Mouse (Mus musculus) lung, postnatal 0 days (tissue): Measurements from ENCODE around the gene Slc22a3. TPM values are rescaled to one million over a fixed set of nuclear protein-coding genes. Genes with fewer than 3 reads are reported as not detected.

Experiments used
- ATAC-seq: fragments of 200-750 bp; cut with Nextera tagmentation; 2 replicates; pipeline ENCODE4 v1.8.0; 2017; ENCODE audit warnings: moderate library complexity
- DNase-seq: peaks from one replicate; pipeline ENCODE4 v3.0.0-alpha.2; 2016; ENCODE audit warnings: low spot score
- H3K27ac ChIP-seq: fragments of 300-500 bp; sonication (generic); 2 replicates; pipeline ENCODE4 v1.5.1; 2014; ENCODE audit warnings: antibody characterized with exemption, mild to moderate bottlenecking, low read length, mixed read lengths
- H3K27me3 ChIP-seq: fragments of 300-500 bp; sonication (generic); replicated peaks from 2 replicates; pipeline ENCODE4 v1.6.1; 2014; ENCODE audit warnings: low read length, mixed read lengths; ENCODE audit not compliant: insufficient read depth
- H3K36me3 ChIP-seq: fragments of 300-500 bp; sonication (generic); 2 replicates; pipeline ENCODE4 v1.6.1; 2014; ENCODE audit warnings: low read length, mixed read lengths; ENCODE audit not compliant: insufficient read depth
- H3K4me1 ChIP-seq: fragments of 300-500 bp; sonication (generic); 2 replicates; pipeline ENCODE4 v1.6.1; 2014; ENCODE audit warnings: antibody characterized with exemption, low read depth, low read length, mixed read lengths; ENCODE audit not compliant: insufficient read depth
- H3K4me2 ChIP-seq: fragments of 300-500 bp; sonication (generic); replicated peaks from 2 replicates; pipeline ENCODE4 v1.6.1; 2014; ENCODE audit warnings: low read depth, mild to moderate bottlenecking, low read length, moderate library complexity, mixed read lengths
- H3K4me3 ChIP-seq: fragments of 300-500 bp; sonication (generic); 2 replicates; pipeline ENCODE4 v1.5.1; 2014; ENCODE audit warnings: low read depth, low read length
- H3K9ac ChIP-seq: fragments of 300-500 bp; sonication (generic); replicated peaks from 2 replicates; pipeline ENCODE4 v1.6.1; 2014; ENCODE audit warnings: low read depth, mild to moderate bottlenecking
- H3K9me3 ChIP-seq: fragments of 300-500 bp; sonication (generic); 2 replicates; pipeline ENCODE4 v1.6.1; 2016; ENCODE audit warnings: low read length, mixed read lengths
- CTCF ChIP-seq: IDR thresholded peaks from 2 replicates; pipeline ENCODE4 v1.5.1; 2016; ENCODE audit warnings: antibody characterized with exemption, mild to moderate bottlenecking
- EP300 ChIP-seq: IDR thresholded peaks from 2 replicates; pipeline ENCODE4 v1.6.1; 2016; ENCODE audit warnings: antibody characterized with exemption, mild to moderate bottlenecking, control low read depth
- WGBS: fragments of 180-500 bp; shearing (Covaris S2); extraction: QIAGEN DNeasy Blood & Tissue Kit; methylation state at CpG from one replicate; pipeline ENCODE4 v1.1.7; 2014; 5-methylcytosine and 5-hydroxymethylcytosine counted together
- polyA plus RNA-seq: library from polyadenylated mRNA; unstranded; fragments of >200 nt; fragmentation: Nextera tagmentation; extraction: Ambion mirVana; gene quantifications from 2 replicates; pipeline ENCODE4 v1.2.1, GENCODE M21; 2015

Gene Slc22a3
- polyA plus RNA-seq, 1 experiment from 2014 or later: 1.9 TPM

GRCm38 (mm10) chr17:12474509-12475083 lies 32.9 kb downstream of the Slc22a3 start:
- Histone ChIP-seq H3K4me1 (no peaks in the 10 kb centered on the region), H3K4me3 (no peak overlapping the region), H3K9ac (no peak overlapping the region), H3K27ac (no peak overlapping the region; the same call in 1 of the 2 replicates), H3K9me3 (no peaks in the 10 kb centered on the region), H3K27me3 (no peaks in the 10 kb centered on the region), H3K4me2 (no peak overlapping the region), H3K36me3 (no peaks in the 10 kb centered on the region)
- no peak for ATAC-seq
- DNase-seq: no peak
- TF ChIP-seq CTCF (no peak), EP300 (no peak)
- 63% methylated on average over 3 of the region's 3 CpGs for WGBS

DNA sequence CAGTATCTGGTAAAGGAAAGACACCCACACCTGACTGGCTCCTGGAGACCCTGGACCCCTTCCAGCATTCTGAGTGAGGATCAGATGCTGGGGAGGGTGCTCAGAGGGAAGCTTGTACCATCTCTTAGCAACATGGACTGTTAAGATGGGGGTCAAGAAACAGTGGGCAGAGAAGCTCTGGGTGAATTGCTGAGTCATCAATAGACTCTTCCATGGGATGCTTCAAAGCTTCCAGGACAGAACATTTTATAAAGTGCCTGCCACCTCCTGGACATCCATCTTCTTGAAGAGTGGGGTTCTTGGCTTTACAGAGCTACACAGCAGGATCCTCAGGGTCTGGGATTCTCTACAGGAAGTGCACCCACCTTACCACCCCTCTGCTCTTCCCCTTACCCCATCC lies 35.0 kb downstream of the Slc22a3 start:
- Histone ChIP-seq H3K27ac (no peak overlapping the region), H3K4me3 (no peak overlapping the region), H3K4me1 (no peaks in the 10 kb centered on the region), H3K9me3 (no peaks in the 10 kb centered on the region), H3K36me3 (no peaks in the 10 kb centered on the region), H3K4me2 (no peak overlapping the region), H3K9ac (no peak overlapping the region), H3K27me3 (no peaks in the 10 kb centered on the region)
- TF ChIP-seq CTCF (no peak), EP300 (no peak)
- ATAC-seq: no peak
- DNase-seq: no peak

- Histone ChIP-seq H3K4me2 (no peak overlapping the region), H3K36me3 (no peaks in the 10 kb centered on the region), H3K9me3 (no peaks in the 10 kb centered on the region), H3K4me1 (no peaks in the 10 kb centered on the region), H3K27ac (no peak overlapping the region), H3K4me3 (no peak overlapping the region), H3K27me3 (no peaks in the 10 kb centered on the region), H3K9ac (no peak overlapping the region)
- DNase-seq (no peak), ATAC-seq (no peak)
- no peak for TF ChIP-seq CTCF
- no peak for TF ChIP-seq EP300
- 71% methylated on average over 5 of the region's 5 CpGs for WGBS
These were observed 38.8 kb downstream of the Slc22a3 start for GRCm38 (mm10) chr17:12468745-12469144.

DNA sequence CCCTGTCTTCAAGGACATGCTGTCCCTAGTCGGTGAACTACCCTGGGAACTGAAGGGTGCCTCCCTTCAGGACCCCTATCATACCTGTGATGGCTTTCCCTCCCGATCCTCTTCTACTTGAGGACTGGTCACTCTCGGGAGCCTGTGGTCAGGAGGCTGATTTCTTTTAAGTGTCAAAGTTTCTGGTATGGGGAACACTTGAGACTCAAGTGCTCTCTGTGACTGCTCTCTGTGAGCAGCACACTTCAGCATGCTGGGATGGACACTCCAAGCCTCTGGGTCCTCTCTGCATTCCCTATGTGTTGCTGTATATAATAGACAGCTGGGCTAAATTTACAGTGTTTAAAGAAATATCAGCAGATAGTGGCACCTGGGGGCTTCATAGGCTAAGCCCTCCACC lies 39.9 kb downstream of the Slc22a3 start:
- 0 out of 2 replicates have a peak, but pooled peaks have one; percentile 23 for TF ChIP-seq EP300
- no peak for TF ChIP-seq CTCF
- H3K27ac ChIP-seq: no peak overlapping the region
- no peak overlapping the region for H3K4me3 ChIP-seq
- no peaks in the 10 kb centered on the region for H3K27me3 ChIP-seq
- H3K4me1 ChIP-seq: no peaks in the 10 kb centered on the region
- H3K9me3 ChIP-seq: no peaks in the 10 kb centered on the region
- H3K4me2 ChIP-seq: no peak overlapping the region
- H3K36me3 ChIP-seq: no peaks in the 10 kb centered on the region
- DNase-seq (peak; percentile 72), ATAC-seq (peak; percentile 89)
- no peak overlapping the region for H3K9ac ChIP-seq
- WGBS: 48% methylated on average over 3 of the region's 3 CpGs

- Histone ChIP-seq H3K9ac (no peak overlapping the region), H3K27ac (no peak overlapping the region), H3K4me3 (no peak overlapping the region), H3K27me3 (no peaks in the 10 kb centered on the region), H3K9me3 (no peaks in the 10 kb centered on the region), H3K4me1 (no peaks in the 10 kb centered on the region), H3K4me2 (no peak overlapping the region), H3K36me3 (no peaks in the 10 kb centered on the region)
- ATAC-seq (no peak), DNase-seq (no peak)
- WGBS: 62% methylated on average over 4 of the region's 4 CpGs
- TF ChIP-seq EP300: no peak
- no peak for TF ChIP-seq CTCF
These were observed 41.0 kb downstream of the Slc22a3 start for GRCm38 (mm10) chr17:12466501-12467000.

- no peak for DNase-seq
- no peaks in the 10 kb centered on the region for H3K4me1 ChIP-seq
- no peaks in the 10 kb centered on the region for H3K36me3 ChIP-seq
- TF ChIP-seq EP300 (no peak), CTCF (peak; percentile 40)
- no peaks in the 10 kb centered on the region for H3K9me3 ChIP-seq
- H3K4me2 ChIP-seq: no peak overlapping the region
- no peaks in the 10 kb centered on the region for H3K27me3 ChIP-seq
- no peak for ATAC-seq
- no peak overlapping the region for H3K27ac ChIP-seq
- no peak overlapping the region for H3K9ac ChIP-seq
- no peak overlapping the region for H3K4me3 ChIP-seq
These were observed 46.3 kb downstream of the Slc22a3 start for GRCm38 (mm10) chr17:12461168-12461567.
